Mouse (Mus musculus) C2C12 (cell line): Measurements from ENCODE around the gene Mpzl2.

Source experiments
- CTCF ChIP-seq: IDR thresholded peaks from one replicate; pipeline ENCODE4 v1.5.1; 2011; ENCODE audit not compliant: control insufficient read depth, insufficient read depth, insufficient read length
- FOSL1 ChIP-seq: IDR thresholded peaks from one replicate; pipeline ENCODE4 v1.8.0; 2011; ENCODE audit warnings: mild to moderate bottlenecking, low read length; ENCODE audit not compliant: poor library complexity, insufficient read depth, severe bottlenecking
- MAX ChIP-seq: IDR thresholded peaks from one replicate; pipeline ENCODE4 v1.6.1; 2011; ENCODE audit warnings: mild to moderate bottlenecking, control low read depth
- MYOD1 ChIP-seq: IDR thresholded peaks from one replicate; pipeline ENCODE4 v1.6.1; 2011; ENCODE audit warnings: low read depth; ENCODE audit not compliant: control insufficient read depth, insufficient read length
- MYOG ChIP-seq: IDR thresholded peaks from one replicate; pipeline ENCODE4 v1.6.1; 2011; ENCODE audit not compliant: control insufficient read depth, insufficient read length; ENCODE audit errors: extremely low read depth
- USF1 ChIP-seq: IDR thresholded peaks from one replicate; pipeline ENCODE4 v1.6.1; 2011; ENCODE audit warnings: low read depth, mild to moderate bottlenecking, control low read depth, moderate library complexity

DNA sequence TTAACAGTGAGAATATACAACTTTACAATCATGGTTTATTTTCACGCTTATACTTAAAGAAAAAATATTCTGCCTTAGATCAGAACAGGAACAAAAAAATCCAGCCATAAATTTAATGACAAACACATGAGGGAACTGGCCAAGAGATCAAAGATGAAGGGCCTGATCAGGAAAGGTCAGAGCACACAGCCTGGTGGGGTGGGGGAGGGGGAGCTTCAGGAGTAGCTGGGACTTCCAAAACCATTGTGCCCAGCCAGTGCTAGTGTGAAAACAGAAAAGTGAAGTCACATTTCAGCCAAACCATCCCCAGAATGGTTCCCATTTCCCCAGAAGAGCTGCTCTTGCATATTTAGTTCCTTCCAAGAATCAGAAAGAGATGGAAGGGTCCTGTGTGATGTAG is 62.9 kb downstream of the Mpzl2 start:
- TF ChIP-seq CTCF (no peak), MYOG (no peak), FOSL1 (no peak), MYOD1 (no peak), MAX (no peak), USF1 (no peak)
